Mouse (Mus musculus) liver, embryonic 16.5 days (tissue): ENCODE results near the gene Mgmt. TPM values are rescaled to one million over a fixed set of nuclear protein-coding genes. Genes with fewer than 3 reads are reported as not detected.

Source experiments
- ATAC-seq: fragments of 200-750 bp; cut with Nextera tagmentation; 2 replicates; pipeline ENCODE4 v1.8.0; 2017; ENCODE audit warnings: low read depth, mild to moderate bottlenecking, moderate number of reproducible peaks, moderate library complexity
- H3K27ac ChIP-seq: fragments of 300-500 bp; sonication (generic); 2 replicates; pipeline ENCODE4 v1.5.1; 2014; ENCODE audit warnings: mild to moderate bottlenecking, low read length
- H3K27me3 ChIP-seq: fragments of 300-500 bp; sonication (generic); 2 replicates; pipeline ENCODE4 v1.6.1; 2014; ENCODE audit warnings: low read depth, low read length, mixed read lengths; ENCODE audit not compliant: control insufficient read depth, insufficient read depth
- H3K36me3 ChIP-seq: fragments of 300-500 bp; sonication (generic); 2 replicates; pipeline ENCODE4 v1.6.1; 2014; ENCODE audit warnings: mild to moderate bottlenecking; ENCODE audit not compliant: control insufficient read depth, insufficient read depth
- H3K4me1 ChIP-seq: fragments of 300-500 bp; sonication (generic); 2 replicates; pipeline ENCODE4 v1.6.1; 2014; ENCODE audit warnings: low read depth, low read length, mixed read lengths; ENCODE audit not compliant: control insufficient read depth
- H3K4me2 ChIP-seq: fragments of 300-500 bp; sonication (generic); 2 replicates; pipeline ENCODE4 v1.6.1; 2014; ENCODE audit warnings: low read depth, low read length, mixed read lengths
- H3K4me3 ChIP-seq: fragments of 300-500 bp; sonication (generic); 2 replicates; pipeline ENCODE4 v1.5.1; 2014; ENCODE audit warnings: low read depth, mild to moderate bottlenecking, low read length
- H3K9ac ChIP-seq: fragments of 300-500 bp; sonication (generic); 2 replicates; pipeline ENCODE4 v1.6.1; 2014; ENCODE audit warnings: low read depth, low read length
- H3K9me3 ChIP-seq: fragments of 300-500 bp; sonication (generic); replicated peaks from 2 replicates; pipeline ENCODE4 v1.6.1; 2016; ENCODE audit warnings: low read length; ENCODE audit not compliant: control insufficient read depth
- WGBS: fragments of 180-500 bp; shearing (Covaris S2); extraction: QIAGEN DNeasy Blood & Tissue Kit; methylation state at CpG from one replicate; pipeline ENCODE4 v1.1.7; 2014; ENCODE audit not compliant: insufficient replicate concordance; 5-methylcytosine and 5-hydroxymethylcytosine counted together
- polyA plus RNA-seq: library from polyadenylated mRNA; unstranded; fragments of >200 nt; fragmentation: Nextera tagmentation; extraction: Ambion mirVana; gene quantifications from 2 replicates; pipeline ENCODE4 v1.2.1, GENCODE M21; 2015

The Mgmt gene
- polyA plus RNA-seq, 1 experiment from 2014 or later: 3.2 TPM

GRCm38 (mm10) chr7:137018614-137019013 lies 124.2 kb downstream of the Mgmt start:
- WGBS: 65% methylated on average over 5 of the region's 5 CpGs
- H3K4me1 ChIP-seq: no peaks in the 10 kb centered on the region
- no peak overlapping the region for H3K9ac ChIP-seq
- H3K27me3 ChIP-seq: no peaks in the 10 kb centered on the region
- no peak overlapping the region for H3K4me3 ChIP-seq
- no peak overlapping the region for H3K4me2 ChIP-seq
- no peak overlapping the region for H3K27ac ChIP-seq
- H3K9me3 ChIP-seq: no peaks in the 10 kb centered on the region
- no peaks in the 10 kb centered on the region for H3K36me3 ChIP-seq
- ATAC-seq: no peak

- H3K4me3 ChIP-seq: no peak overlapping the region
- no peaks in the 10 kb centered on the region for H3K9me3 ChIP-seq
- H3K27me3 ChIP-seq: no peaks in the 10 kb centered on the region
- no peak overlapping the region for H3K27ac ChIP-seq
- H3K4me1 ChIP-seq: no peaks in the 10 kb centered on the region
- no peak for ATAC-seq
- no peak overlapping the region for H3K9ac ChIP-seq
- H3K36me3 ChIP-seq: no peaks in the 10 kb centered on the region
- no peak overlapping the region for H3K4me2 ChIP-seq
- 53% methylated on average over 6 of the region's 6 CpGs for WGBS
These were observed 125.8 kb downstream of the Mgmt start for GRCm38 (mm10) chr7:137020195-137020594.

- no peak overlapping the region for H3K4me2 ChIP-seq
- H3K4me3 ChIP-seq: no peak overlapping the region
- H3K9ac ChIP-seq: no peak overlapping the region
- no peak for ATAC-seq
- no peaks in the 10 kb centered on the region for H3K9me3 ChIP-seq
- no peak overlapping the region for H3K27ac ChIP-seq
- no peaks in the 10 kb centered on the region for H3K4me1 ChIP-seq
- 55% methylated on average over 4 of the region's 4 CpGs for WGBS
- H3K27me3 ChIP-seq: no peaks in the 10 kb centered on the region
- no peaks in the 10 kb centered on the region for H3K36me3 ChIP-seq
These were observed 136.4 kb downstream of the Mgmt start for GRCm38 (mm10) chr7:137030789-137031188.

DNA sequence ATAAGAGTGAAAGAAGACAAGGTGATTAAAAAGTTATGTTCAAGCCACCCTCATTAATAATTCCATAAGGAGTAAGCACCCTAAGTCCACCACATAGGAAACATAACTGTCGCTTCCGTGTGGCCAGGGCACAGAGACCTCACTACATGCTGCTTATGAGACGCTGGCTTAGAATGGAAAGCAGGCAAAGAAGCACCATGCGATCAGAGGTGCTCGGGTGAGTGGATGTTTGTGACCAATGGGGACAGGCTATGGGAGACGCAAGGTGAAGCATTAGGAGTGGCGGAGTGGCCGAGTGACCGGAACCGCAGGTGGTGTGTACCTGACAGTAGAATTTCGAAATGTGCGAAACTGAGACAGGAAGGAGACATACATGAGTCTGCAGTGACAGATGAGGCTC lies 138.8 kb downstream of the Mgmt start:
- no peaks in the 10 kb centered on the region for H3K4me1 ChIP-seq
- H3K36me3 ChIP-seq: no peaks in the 10 kb centered on the region
- no peak for ATAC-seq
- WGBS: 84% methylated on average over 12 of the region's 12 CpGs
- no peak overlapping the region for H3K9ac ChIP-seq
- H3K27ac ChIP-seq: no peak overlapping the region
- no peak overlapping the region for H3K4me3 ChIP-seq
- H3K27me3 ChIP-seq: no peaks in the 10 kb centered on the region
- H3K4me2 ChIP-seq: no peak overlapping the region
- no peaks in the 10 kb centered on the region for H3K9me3 ChIP-seq

DNA sequence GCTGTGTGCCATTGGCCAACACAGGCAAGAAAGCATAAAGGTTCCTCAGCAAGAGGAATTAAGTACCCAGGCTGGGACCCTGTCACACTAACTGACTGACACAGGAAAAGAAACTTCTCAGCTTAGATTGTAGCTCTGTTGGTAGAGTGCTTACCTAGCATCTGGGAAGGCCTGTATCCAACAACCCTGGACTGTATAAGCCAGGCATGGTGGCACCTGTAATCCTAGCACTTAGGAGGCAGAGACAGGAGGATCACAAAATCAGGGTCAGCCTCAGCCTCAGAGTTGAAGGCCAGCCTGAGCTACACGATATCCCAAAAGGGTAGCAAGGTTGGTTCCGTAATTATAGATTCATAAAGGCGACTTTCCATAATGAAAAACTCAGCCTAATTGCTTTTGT lies 140.6 kb downstream of the Mgmt start:
- ATAC-seq: no peak
- H3K27ac ChIP-seq: no peak overlapping the region
- H3K4me2 ChIP-seq: no peak overlapping the region
- no peaks in the 10 kb centered on the region for H3K27me3 ChIP-seq
- H3K9me3 ChIP-seq: no peaks in the 10 kb centered on the region
- H3K9ac ChIP-seq: no peak overlapping the region
- H3K36me3 ChIP-seq: no peaks in the 10 kb centered on the region
- H3K4me3 ChIP-seq: no peak overlapping the region
- H3K4me1 ChIP-seq: no peaks in the 10 kb centered on the region
- WGBS: 63% methylated on average over 3 of the region's 3 CpGs

- ATAC-seq: no peak
These were observed 141.5 kb downstream of the Mgmt start for GRCm38 (mm10) chr7:137035916-137036315.

GRCm38 (mm10) chr7:137037471-137037870 lies 143.1 kb downstream of the Mgmt start:
- Histone ChIP-seq H3K4me1 (no peaks in the 10 kb centered on the region), H3K36me3 (no peaks in the 10 kb centered on the region), H3K9me3 (no peaks in the 10 kb centered on the region), H3K27me3 (no peaks in the 10 kb centered on the region), H3K27ac (no peak overlapping the region), H3K4me2 (no peak overlapping the region), H3K4me3 (no peak overlapping the region), H3K9ac (no peak overlapping the region)
- no peak for ATAC-seq
- 65% methylated on average over 4 of the region's 4 CpGs for WGBS

More at GRCm38 (mm10) chr7:137035916-137036315, 141.5 kb downstream of the Mgmt start:
- no peak overlapping the region for H3K4me3 ChIP-seq
- no peaks in the 10 kb centered on the region for H3K9me3 ChIP-seq
- H3K27ac ChIP-seq: no peak overlapping the region
- no peaks in the 10 kb centered on the region for H3K36me3 ChIP-seq
- no peak overlapping the region for H3K4me2 ChIP-seq
- no peaks in the 10 kb centered on the region for H3K27me3 ChIP-seq
- no peaks in the 10 kb centered on the region for H3K4me1 ChIP-seq
- H3K9ac ChIP-seq: no peak overlapping the region
- WGBS: 48% methylated on average over 5 of the region's 5 CpGs

DNA sequence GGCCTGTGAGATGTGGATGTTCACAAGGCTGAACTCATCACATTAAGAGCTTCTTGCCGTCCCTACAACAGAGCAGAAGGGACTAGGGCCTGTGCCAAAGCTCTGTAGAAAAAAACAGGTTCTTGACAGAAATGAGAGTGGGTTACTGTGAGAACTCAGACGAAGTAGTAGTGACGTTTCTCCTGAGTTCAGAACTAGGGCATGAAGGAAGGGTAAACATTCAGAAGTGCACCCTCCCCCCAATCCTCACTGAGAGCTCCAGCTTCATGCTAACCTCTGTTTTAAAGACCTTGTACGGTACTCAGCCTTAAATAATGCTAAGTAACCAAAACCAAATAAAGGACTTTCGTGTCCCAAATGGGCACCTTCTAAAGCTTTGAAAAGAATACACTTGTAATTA lies 143.5 kb downstream of the Mgmt start:
- WGBS: 43% methylated on average over 5 of the region's 5 CpGs
- Histone ChIP-seq H3K4me3 (no peak overlapping the region), H3K9ac (no peak overlapping the region)

GRCm38 (mm10) chr7:137038311-137038945 lies 144.0 kb downstream of the Mgmt start:
- 46% methylated on average over 10 of the region's 10 CpGs for WGBS

More for the DNA sequence above, 143.5 kb downstream of the Mgmt start:
- H3K27me3 ChIP-seq: no peaks in the 10 kb centered on the region
- H3K36me3 ChIP-seq: no peaks in the 10 kb centered on the region
- H3K4me1 ChIP-seq: no peaks in the 10 kb centered on the region
- no peaks in the 10 kb centered on the region for H3K9me3 ChIP-seq
- H3K4me2 ChIP-seq: no peak overlapping the region
- H3K27ac ChIP-seq: no peak overlapping the region
- no peak for ATAC-seq

More at GRCm38 (mm10) chr7:137038311-137038945, 144.0 kb downstream of the Mgmt start:
- Histone ChIP-seq H3K9me3 (no peaks in the 10 kb centered on the region), H3K9ac (no peak overlapping the region), H3K4me3 (no peak overlapping the region), H3K36me3 (no peaks in the 10 kb centered on the region), H3K27ac (no peak overlapping the region), H3K4me2 (no peak overlapping the region), H3K4me1 (no peaks in the 10 kb centered on the region), H3K27me3 (no peaks in the 10 kb centered on the region)
- ATAC-seq: no peak
